Mouse (Mus musculus) spleen, postnatal 14 days (tissue): ENCODE results near the gene Gm6882.
"Not testable (repeated sequence)": the region's sequence is repeated elsewhere in the genome, so short reads cannot be mapped to it uniquely, and the experiment has no call there.

Experiments
- DNase-seq, 2 experiments: peaks; one replicate each; pipeline ENCODE4 v3.0.0; 2021 to 2022; ENCODE audit warnings: low spot score in 2 of 2

Gene Gm6882

GRCm38 (mm10) chr7:21432645-21433044 is at the start of gene Gm6882:
Gene Gm6882 (minus strand): TSS chr7:21432745.
- DNase-seq, result not testable (repeated sequence)
